Mouse (Mus musculus) mature B cell (primary cell): ENCODE results near the gene Riok1.

Experiments used
- in situ Hi-C: fragments of 300-500 bp; cut with MboI; formaldehyde crosslinking; loops from 2 replicates; pipeline ENCODE4 v1.14.3; 2019

The Riok1 gene

GRCm38 (mm10) chr13:38064854-38065663 lies 28.3 kb downstream of the Riok1 start:
- in situ Hi-C loops = no loop called here

- in situ Hi-C loops = no loop called here
These were observed 34.1 kb downstream of the Riok1 start for GRCm38 (mm10) chr13:38070945-38071344.

GRCm38 (mm10) chr13:38073374-38074307 lies 36.8 kb downstream of the Riok1 start:
- in situ Hi-C loops = no loop called here

GRCm38 (mm10) chr13:38074404-38074803 lies 37.6 kb downstream of the Riok1 start:
- in situ Hi-C loops = no loop called here

GRCm38 (mm10) chr13:38077113-38077512 lies 40.3 kb downstream of the Riok1 start:
- in situ Hi-C loops = no loop called here

GRCm38 (mm10) chr13:38078836-38079235 lies 42.0 kb downstream of the Riok1 start:
- in situ Hi-C loops = no loop called here

- in situ Hi-C loops = no loop called here
These were observed 42.6 kb downstream of the Riok1 start for GRCm38 (mm10) chr13:38079366-38079765.

- in situ Hi-C loops = no loop called here
These were observed 43.2 kb downstream of the Riok1 start for GRCm38 (mm10) chr13:38080014-38080413.

- in situ Hi-C loops = no loop called here
These were observed 43.9 kb downstream of the Riok1 start for GRCm38 (mm10) chr13:38080725-38081124.

GRCm38 (mm10) chr13:38081161-38081560 lies 44.4 kb downstream of the Riok1 start:
- in situ Hi-C loops = no loop called here

- in situ Hi-C loops = no loop called here
These were observed 49.9 kb downstream of the Riok1 start for GRCm38 (mm10) chr13:38086711-38087110.

GRCm38 (mm10) chr13:38088008-38088407 lies 51.2 kb downstream of the Riok1 start:
- in situ Hi-C loops = no loop called here

GRCm38 (mm10) chr13:38089449-38089848 lies 52.7 kb downstream of the Riok1 start:
- in situ Hi-C loops = no loop called here

- in situ Hi-C loops = no loop called here
These were observed 53.1 kb downstream of the Riok1 start for GRCm38 (mm10) chr13:38089871-38090270.

- in situ Hi-C loops = no loop called here
These were observed 59.4 kb downstream of the Riok1 start for GRCm38 (mm10) chr13:38096207-38096606.

- in situ Hi-C loops = no loop called here
These were observed 66.6 kb downstream of the Riok1 start for GRCm38 (mm10) chr13:38103406-38103805.

- in situ Hi-C loops = no loop called here
These were observed 67.7 kb downstream of the Riok1 start for GRCm38 (mm10) chr13:38104501-38104900.

GRCm38 (mm10) chr13:38109081-38109480 lies 72.3 kb downstream of the Riok1 start:
- in situ Hi-C loops = no loop called here
